Mouse (Mus musculus): Measurements from ENCODE around the gene Gm7697. TPM values are rescaled to one million over a fixed set of nuclear protein-coding genes. Genes with fewer than 3 reads are reported as not detected.
"Not testable (repeated sequence)": the region's sequence is repeated elsewhere in the genome, so short reads cannot be mapped to it uniquely, and the experiment has no call there.

Gene Gm7697
- polyA plus RNA-seq, 1 experiment from 2014 or later: not detected

DNA sequence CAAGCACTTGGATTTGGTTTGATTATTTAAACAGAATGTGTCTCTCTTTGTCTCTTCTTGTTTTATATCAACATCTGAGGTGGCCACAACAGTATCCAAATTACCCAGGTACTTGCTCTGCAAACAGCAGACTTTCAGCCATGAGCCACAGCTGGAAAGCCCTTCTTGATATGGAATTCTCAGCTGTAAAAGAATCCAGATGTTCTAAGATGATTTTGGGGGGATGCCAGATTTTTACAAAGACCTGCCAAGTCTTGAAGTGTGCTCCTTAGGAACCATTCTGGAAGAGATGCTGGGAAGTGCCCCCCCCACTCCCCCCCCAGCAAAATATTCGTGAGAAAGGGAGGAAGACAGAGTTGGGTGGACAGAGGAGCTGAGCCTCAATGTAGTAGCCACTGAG is 17.6 kb upstream of the Gm7697 start:
- not testable (repeated sequence) for H3K4me2 ChIP-seq (ENCODE audit: low read depth, severe bottlenecking); H3K27ac ChIP-seq (replicated peaks; ENCODE audit: low read depth, low read length); H3K27me3 ChIP-seq (ENCODE audit: control insufficient read depth, insufficient read depth, low read length); H3K4me3 ChIP-seq (ENCODE audit: low read depth, low read length); H3K9ac ChIP-seq (ENCODE audit: low read length); ATAC-seq (ENCODE audit: insufficient number of reproducible peaks, low FRiP score, low TSS enrichment, low read depth); DNase-seq (ENCODE audit: low spot score); H3K9me3 ChIP-seq (ENCODE audit: control insufficient read depth, low read length); H3K36me3 ChIP-seq (ENCODE audit: control insufficient read depth, insufficient read depth, low read length); H3K4me1 ChIP-seq (ENCODE audit: control insufficient read depth, insufficient read depth, low read length)
- WGBS: 64% methylated on average over 1 of the region's 1 CpGs

DNA sequence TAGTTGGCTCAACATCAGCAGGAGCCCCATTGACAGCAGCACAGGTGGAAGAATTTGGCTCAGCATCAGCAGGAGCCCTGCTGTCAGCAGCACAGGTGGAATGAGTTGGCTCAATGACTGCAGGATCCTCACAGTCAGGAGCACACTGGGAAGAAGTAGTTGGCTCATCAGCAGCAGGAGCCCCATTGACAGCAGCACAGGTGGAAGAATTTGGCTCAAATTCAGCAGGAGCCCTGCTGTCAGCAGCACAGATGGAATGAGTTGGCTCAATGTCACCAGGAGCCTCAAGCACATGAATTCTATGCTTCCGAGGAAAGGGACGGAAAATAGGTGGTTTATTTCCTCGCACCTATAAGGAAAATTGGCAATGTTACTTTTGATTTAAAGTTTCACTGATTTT is 47.8 kb downstream of the Gm7697 start:
- not testable (repeated sequence) for H3K27me3 ChIP-seq (ENCODE audit: control insufficient read depth, insufficient read depth, low read length); H3K9me3 ChIP-seq (ENCODE audit: control insufficient read depth, low read length); H3K4me3 ChIP-seq (ENCODE audit: low read depth, low read length); H3K4me1 ChIP-seq (ENCODE audit: control insufficient read depth, insufficient read depth, low read length); H3K9ac ChIP-seq (ENCODE audit: low read length); DNase-seq (ENCODE audit: low spot score); H3K4me2 ChIP-seq (ENCODE audit: low read depth, severe bottlenecking); H3K27ac ChIP-seq (replicated peaks; ENCODE audit: low read depth, low read length); ATAC-seq (ENCODE audit: insufficient number of reproducible peaks, low FRiP score, low TSS enrichment, low read depth); H3K36me3 ChIP-seq (ENCODE audit: control insufficient read depth, insufficient read depth, low read length)
- WGBS: 90% methylated on average over 2 of the region's 3 CpGs

DNA sequence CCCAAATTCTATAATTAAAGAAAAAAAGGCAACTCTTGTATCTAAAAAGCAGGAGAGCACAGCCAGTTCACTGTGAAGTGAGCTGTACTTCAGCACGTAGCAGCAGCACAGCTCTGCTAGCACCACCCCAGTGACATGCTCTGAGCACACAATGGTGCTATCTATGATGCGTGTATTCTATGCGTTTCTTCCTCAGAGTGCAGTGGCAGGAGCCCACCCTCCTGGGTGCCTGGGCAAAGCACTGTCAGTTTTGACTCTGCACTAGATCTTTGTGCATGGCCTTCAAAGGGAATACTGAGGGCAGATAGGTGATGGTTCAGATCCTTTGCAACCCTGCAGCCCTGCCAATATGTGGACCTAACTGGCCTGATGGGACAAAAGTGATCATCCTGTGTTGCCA is 69.3 kb downstream of the Gm7697 start, which contains the start of gene Gm9495:
Gene Gm9495 (minus strand): TSS at position 101 of the 400 bp plus-strand sequence.
- H3K4me1 ChIP-seq (ENCODE audit: control insufficient read depth, insufficient read depth, low read length); H3K27me3 ChIP-seq (ENCODE audit: control insufficient read depth, insufficient read depth, low read length); H3K4me3 ChIP-seq (ENCODE audit: low read depth, low read length); H3K27ac ChIP-seq (replicated peaks; ENCODE audit: low read depth, low read length); H3K9me3 ChIP-seq (ENCODE audit: control insufficient read depth, low read length); H3K36me3 ChIP-seq (ENCODE audit: control insufficient read depth, insufficient read depth, low read length); H3K4me2 ChIP-seq (ENCODE audit: low read depth, severe bottlenecking); DNase-seq (ENCODE audit: low spot score); ATAC-seq (ENCODE audit: insufficient number of reproducible peaks, low FRiP score, low TSS enrichment, low read depth); H3K9ac ChIP-seq (ENCODE audit: low read length): not testable (repeated sequence)
- WGBS: 92% methylated on average over 1 of the region's 3 CpGs

Other genes with a start within 250 kb of the Gm7697 start
- not detected in 2 replicates for gene Gm9495, start 69.4 kb downstream of the Gm7697 start, polyA plus RNA-seq (2014; fragmentation: Nextera tagmentation; extraction: Ambion mirVana)
- gene Zfp868, start 102.6 kb upstream of the Gm7697 start, polyA plus RNA-seq (2014; fragmentation: Nextera tagmentation; extraction: Ambion mirVana): 31.2 and 34.2 TPM in 2 replicates
- 2.2 and 2.7 TPM in 2 replicates for gene Zfp964, start 131.5 kb upstream of the Gm7697 start, polyA plus RNA-seq (2014; fragmentation: Nextera tagmentation; extraction: Ambion mirVana)
- gene Zfp869, start 187.7 kb upstream of the Gm7697 start, polyA plus RNA-seq (2014; fragmentation: Nextera tagmentation; extraction: Ambion mirVana): 36.5 and 37.0 TPM in 2 replicates
- 6.0 and 6.1 TPM in 2 replicates for gene Zfp963, start 227.0 kb upstream of the Gm7697 start, polyA plus RNA-seq (2014; fragmentation: Nextera tagmentation; extraction: Ambion mirVana)

Data from limb, embryonic 11.5 days (tissue).